8 mouse cellular contexts compared by ENCODE assay signal in genomic region chr2:154548688-154549087, GRCm38 (mm10). TPM values are rescaled to one million over a fixed set of nuclear protein-coding genes. Genes with fewer than 3 reads are reported as not detected.
DNase-seq lines count a peak whose midpoint lies in the region; ATAC-seq and TF ChIP-seq lines count a peak whose summit lies in the region.

No protein-coding gene starts in this region.

- H3K9ac ChIP-seq in lung, embryonic 15.5 days: no peak overlapping the region
- H3K9ac ChIP-seq in liver, embryonic 11.5 days (ENCODE audit: low read depth, low read length): no peak overlapping the region
- H3K9ac ChIP-seq in stomach, postnatal 0 days (ENCODE audit: low read length): no peak overlapping the region

- TF ChIP-seq CTCF in lung, adult 2 months (IDR thresholded peaks at IDR 0.05; ENCODE audit: insufficient read depth, low read length): no peak
- no peak for TF ChIP-seq CTCF in stomach, postnatal 0 days (IDR thresholded peaks at IDR 0.05; ENCODE audit: low read depth)

- no peak for ATAC-seq in lung, embryonic 15.5 days (ENCODE audit: borderline replicate concordance, extremely low read depth, low FRiP score, low TSS enrichment)
- ATAC-seq in liver, embryonic 11.5 days (replicated peaks; ENCODE audit: low FRiP score): peak; percentile 30; the same call in 1 of the 2 replicates
- peak; percentile 31; the same call in 1 of the 2 replicates for ATAC-seq in stomach, postnatal 0 days (ENCODE audit: low FRiP score, low TSS enrichment)

- peak; percentile 27 to 34 for DNase-seq in adrenal gland, postnatal 36 days
- DNase-seq in adrenal gland, adult 18-20 months (ENCODE audit: low spot score in 2 of 2): no peak
- DNase-seq in lung, adult 2 months: no peak
- DNase-seq in liver, embryonic 11.5 days (ENCODE audit: low spot score): no peak
- DNase-seq in stomach, postnatal 0 days (ENCODE audit: low spot score): no peak
- no peak for DNase-seq in frontal cortex, adult 2 months (ENCODE audit: extremely low spot score in 1 of 2, low spot score in 1 of 2)
- DNase-seq in layer of hippocampus, postnatal 25 days (ENCODE audit: extremely low spot score in 1 of 2, low spot score in 1 of 2): no peak

- no peak overlapping the region for H3K4me3 ChIP-seq in lung, embryonic 15.5 days
- H3K4me3 ChIP-seq in lung, adult 2 months (replicated peaks; ENCODE audit: extremely low read depth, low read depth, low read length): no peak overlapping the region
- peak overlapping the region; percentile 54; the same call in 1 of the 2 replicates for H3K4me3 ChIP-seq in liver, embryonic 11.5 days (ENCODE audit: low read depth, low read length)
- no peak overlapping the region for H3K4me3 ChIP-seq in stomach, postnatal 0 days (ENCODE audit: low read depth, low read length)

- 54% methylated on average over 3 of the region's 3 CpGs for WGBS in lung, embryonic 15.5 days
- WGBS in lung, adult 2 months: 59% methylated on average over 3 of the region's 3 CpGs
- 52% methylated on average over 3 of the region's 3 CpGs for WGBS in liver, embryonic 11.5 days
- WGBS in stomach, postnatal 0 days: 74% methylated on average over 3 of the region's 3 CpGs

- peak overlapping the region; percentile 95; the same call in 1 of the 2 replicates for H3K4me2 ChIP-seq in lung, embryonic 15.5 days
- peak overlapping the region; percentile 96 for H3K4me2 ChIP-seq in liver, embryonic 11.5 days
- no peak overlapping the region for H3K4me2 ChIP-seq in stomach, postnatal 0 days (replicated peaks; ENCODE audit: low read depth)

- no peaks in the 10 kb centered on the region for H3K36me3 ChIP-seq in lung, embryonic 15.5 days
- H3K36me3 ChIP-seq in liver, embryonic 11.5 days (ENCODE audit: control insufficient read depth, insufficient read depth, low read length): no peaks in the 10 kb centered on the region
- no peaks in the 10 kb centered on the region for H3K36me3 ChIP-seq in stomach, postnatal 0 days (ENCODE audit: control insufficient read depth, insufficient read depth, low read length)

- TF ChIP-seq EP300 in stomach, postnatal 0 days (optimal IDR thresholded peaks at IDR 0.05): no peak

- H3K4me1 ChIP-seq in lung, embryonic 15.5 days: peaks cover 27% of the 10 kb centered on the region
- peaks cover 10% of the 10 kb centered on the region for H3K4me1 ChIP-seq in lung, adult 2 months (ENCODE audit: control insufficient read depth, insufficient read depth, low read length)
- H3K4me1 ChIP-seq in liver, embryonic 11.5 days (replicated peaks; ENCODE audit: control insufficient read depth, insufficient read depth, low read length): peaks cover 23% of the 10 kb centered on the region
- H3K4me1 ChIP-seq in stomach, postnatal 0 days (replicated peaks; ENCODE audit: control insufficient read depth, insufficient read depth): peaks cover 10% of the 10 kb centered on the region; the same call in 1 of the 2 replicates

- no peak overlapping the region for H3K27ac ChIP-seq in lung, embryonic 15.5 days
- no peak overlapping the region for H3K27ac ChIP-seq in liver, embryonic 11.5 days (ENCODE audit: low read depth, low read length)
- H3K27ac ChIP-seq in stomach, postnatal 0 days (replicated peaks): no peak overlapping the region

- peaks cover 25% of the 10 kb centered on the region for H3K27me3 ChIP-seq in lung, embryonic 15.5 days
- peaks cover 35% of the 10 kb centered on the region for H3K27me3 ChIP-seq in liver, embryonic 11.5 days (replicated peaks; ENCODE audit: control insufficient read depth, insufficient read depth, low read length)
- no peaks in the 10 kb centered on the region for H3K27me3 ChIP-seq in stomach, postnatal 0 days (ENCODE audit: control insufficient read depth, insufficient read depth, low read length)

- no peak for TF ChIP-seq POLR2A in lung, adult 2 months (IDR thresholded peaks at IDR 0.05; ENCODE audit: borderline replicate concordance, extremely low read depth, low read depth, low read length)

- no peaks in the 10 kb centered on the region for H3K9me3 ChIP-seq in lung, embryonic 15.5 days
- H3K9me3 ChIP-seq in liver, embryonic 11.5 days (ENCODE audit: control insufficient read depth, low read length): no peaks in the 10 kb centered on the region
- H3K9me3 ChIP-seq in stomach, postnatal 0 days (ENCODE audit: control insufficient read depth, low read length): no peaks in the 10 kb centered on the region

RNA-seq across cellular contexts. Expression of gene 1700003F12Rik, which starts 1.8 kb away (rescaled TPM):
- under 1 TPM in 1 of 2 experiments, not detected in 1; 0.43 TPM for total RNA-seq in adrenal gland, postnatal 36 days (2021)
- total RNA-seq in adrenal gland, adult 18-20 months (2021): under 1 TPM in 1 of 2 experiments, not detected in 1; 0.46 TPM
- polyA plus RNA-seq in lung, embryonic 15.5 days (2015; fragmentation: Nextera tagmentation; extraction: Ambion mirVana): 0.81 and 0.91 TPM in 2 replicates
- polyA plus RNA-seq in lung, adult 2 months (2012; rRNA removed): 0.98 TPM in 1 of 2 replicates, not detected in the other
- polyA plus RNA-seq in liver, embryonic 11.5 days (2014; fragmentation: Nextera tagmentation; extraction: Ambion mirVana): 1.0 and 1.8 TPM in 2 replicates
- 0.87 and 0.89 TPM in 2 replicates for polyA plus RNA-seq in stomach, postnatal 0 days (2015; fragmentation: Nextera tagmentation; extraction: Ambion mirVana)
- polyA plus RNA-seq in frontal cortex, adult 2 months (2012; rRNA removed): 0.76 and 0.84 TPM in 2 replicates
- under 1 TPM; 0.81 to 0.94 TPM for total RNA-seq in layer of hippocampus, postnatal 25 days (2021)

RNA-seq across cellular contexts. Expression of gene Actl10, which starts 2.9 kb away (rescaled TPM):
- total RNA-seq in adrenal gland, postnatal 36 days (2021): not detected
- total RNA-seq in adrenal gland, adult 18-20 months (2021): under 1 TPM in 1 of 2 experiments, not detected in 1; 0.19 TPM
- polyA plus RNA-seq in lung, embryonic 15.5 days (2015; fragmentation: Nextera tagmentation; extraction: Ambion mirVana): 0.20 and 0.22 TPM in 2 replicates
- 0.07 TPM in 2 replicates for polyA plus RNA-seq in lung, adult 2 months (2012; rRNA removed)
- 0.25 TPM in 1 of 2 replicates, not detected in the other for polyA plus RNA-seq in liver, embryonic 11.5 days (2014; fragmentation: Nextera tagmentation; extraction: Ambion mirVana)
- not detected in 2 replicates for polyA plus RNA-seq in stomach, postnatal 0 days (2015; fragmentation: Nextera tagmentation; extraction: Ambion mirVana)
- 0.08 TPM in 1 of 2 replicates, not detected in the other for polyA plus RNA-seq in frontal cortex, adult 2 months (2012; rRNA removed)
- total RNA-seq in layer of hippocampus, postnatal 25 days (2021): not detected

RNA-seq across cellular contexts. Expression of gene Necab3, which starts 10.0 kb away (rescaled TPM):
- 1 to 10 TPM; 1.1 to 1.5 TPM for total RNA-seq in adrenal gland, postnatal 36 days (2021)
- total RNA-seq in adrenal gland, adult 18-20 months (2021): 1 to 10 TPM in 1 of 2 experiments, under 1 TPM in 1; 0.86 to 1.6 TPM
- polyA plus RNA-seq in lung, embryonic 15.5 days (2015; fragmentation: Nextera tagmentation; extraction: Ambion mirVana): 2.1 and 2.9 TPM in 2 replicates
- 1.2 and 1.8 TPM in 2 replicates for polyA plus RNA-seq in lung, adult 2 months (2012; rRNA removed)
- 1.9 and 2.4 TPM in 2 replicates for polyA plus RNA-seq in liver, embryonic 11.5 days (2014; fragmentation: Nextera tagmentation; extraction: Ambion mirVana)
- 0.50 and 0.70 TPM in 2 replicates for polyA plus RNA-seq in stomach, postnatal 0 days (2015; fragmentation: Nextera tagmentation; extraction: Ambion mirVana)
- 122 and 145 TPM in 2 replicates for polyA plus RNA-seq in frontal cortex, adult 2 months (2012; rRNA removed)
- total RNA-seq in layer of hippocampus, postnatal 25 days (2021): 10 to 100 TPM; 27.4 to 29.8 TPM

RNA-seq across cellular contexts. Expression of gene E2f1, which starts 21.0 kb away (rescaled TPM):
- total RNA-seq in adrenal gland, postnatal 36 days (2021): 1 to 10 TPM; 8.7 to 9.6 TPM
- 1 to 10 TPM; 7.5 to 8.9 TPM for total RNA-seq in adrenal gland, adult 18-20 months (2021)
- polyA plus RNA-seq in lung, embryonic 15.5 days (2015; fragmentation: Nextera tagmentation; extraction: Ambion mirVana): 28.1 and 31.2 TPM in 2 replicates
- polyA plus RNA-seq in lung, adult 2 months (2012; rRNA removed): 9.8 and 12.6 TPM in 2 replicates
- polyA plus RNA-seq in liver, embryonic 11.5 days (2014; fragmentation: Nextera tagmentation; extraction: Ambion mirVana): 12.6 and 14.0 TPM in 2 replicates
- 5.7 and 6.1 TPM in 2 replicates for polyA plus RNA-seq in stomach, postnatal 0 days (2015; fragmentation: Nextera tagmentation; extraction: Ambion mirVana)
- 10.9 and 11.7 TPM in 2 replicates for polyA plus RNA-seq in frontal cortex, adult 2 months (2012; rRNA removed)
- total RNA-seq in layer of hippocampus, postnatal 25 days (2021): 1 to 10 TPM; 5.8 to 5.9 TPM

RNA-seq across cellular contexts. Expression of gene Pxmp4, which starts 54.8 kb away (rescaled TPM):
- 10 to 100 TPM; 30.9 to 35.7 TPM for total RNA-seq in adrenal gland, postnatal 36 days (2021)
- total RNA-seq in adrenal gland, adult 18-20 months (2021): 10 to 100 TPM; 30.1 to 33.9 TPM
- polyA plus RNA-seq in lung, embryonic 15.5 days (2015; fragmentation: Nextera tagmentation; extraction: Ambion mirVana): 26.4 and 29.1 TPM in 2 replicates
- 40.8 and 41.3 TPM in 2 replicates for polyA plus RNA-seq in lung, adult 2 months (2012; rRNA removed)
- polyA plus RNA-seq in liver, embryonic 11.5 days (2014; fragmentation: Nextera tagmentation; extraction: Ambion mirVana): 25.2 and 25.6 TPM in 2 replicates
- polyA plus RNA-seq in stomach, postnatal 0 days (2015; fragmentation: Nextera tagmentation; extraction: Ambion mirVana): 49.7 and 52.8 TPM in 2 replicates
- polyA plus RNA-seq in frontal cortex, adult 2 months (2012; rRNA removed): 18.6 and 20.7 TPM in 2 replicates
- total RNA-seq in layer of hippocampus, postnatal 25 days (2021): 10 to 100 TPM; 11.4 to 13.2 TPM

Comparison
In these comparisons a context has a peak if more than half of its experiments do, and no peak if none do; other contexts are left out.
1. DNase-seq: peak in adrenal gland, postnatal 36 days (2 of 2); none in adrenal gland, adult 18-20 months (0 of 2), lung, adult 2 months (single experiment), liver, embryonic 11.5 days (single experiment), stomach, postnatal 0 days (single experiment), frontal cortex, adult 2 months (0 of 2) and layer of hippocampus, postnatal 25 days (0 of 2).
2. RNA of gene Necab3, which starts 10.0 kb away (polyA plus RNA-seq): 122 to 145 TPM in frontal cortex, adult 2 months; 2.1 to 2.9 TPM in lung, embryonic 15.5 days, 1.9 to 2.4 TPM in liver, embryonic 11.5 days, 1.2 to 1.8 TPM in lung, adult 2 months and 0.50 to 0.70 TPM in stomach, postnatal 0 days; every median in the first group is over 10 times any median in the second.